Mouse (Mus musculus): ENCODE data around the gene Vamp2. TPM values are rescaled to one million over a fixed set of nuclear protein-coding genes. Genes with fewer than 3 reads are reported as not detected.

Vamp2 gene
- polyA plus RNA-seq, 1 experiment from 2014 or later, result 355 TPM

GRCm38 (mm10) chr11:69103531-69104435, 15.5 kb downstream of the Vamp2 start:
- H3K36me3 ChIP-seq, result peaks cover 77% of the 10 kb centered on the region
- H3K4me3 ChIP-seq (replicated peaks), result no peak overlapping the region
- H3K4me2 ChIP-seq, result no peak overlapping the region
- H3K27me3 ChIP-seq (replicated peaks), result no peaks in the 10 kb centered on the region
- H3K27ac ChIP-seq (replicated peaks), result no peak overlapping the region
- peaks cover 24% of the 10 kb centered on the region for H3K4me1 ChIP-seq
- 0 out of 2 replicates have a peak overlapping the region, but pooled peaks have one; percentile 7 for H3K9ac ChIP-seq (replicated peaks)
- ATAC-seq (ENCODE audit: low FRiP score), result no peak
- WGBS, result 91% methylated on average over 15 of the region's 15 CpGs
- H3K9me3 ChIP-seq (replicated peaks), result no peaks in the 10 kb centered on the region

GRCm38 (mm10) chr11:69104487-69104886, 16.2 kb downstream of the Vamp2 start:
- Histone ChIP-seq H3K27ac (replicated peaks) (no peak overlapping the region), H3K4me2 (no peak overlapping the region), H3K4me3 (replicated peaks) (no peak overlapping the region), H3K9ac (replicated peaks) (no peak overlapping the region), H3K9me3 (replicated peaks) (no peaks in the 10 kb centered on the region), H3K27me3 (replicated peaks) (no peaks in the 10 kb centered on the region), H3K4me1 (peaks cover 18% of the 10 kb centered on the region), H3K36me3 (peaks cover 84% of the 10 kb centered on the region)
- no peak for ATAC-seq (ENCODE audit: low FRiP score)
- 92% methylated on average over 14 of the region's 14 CpGs for WGBS

DNA sequence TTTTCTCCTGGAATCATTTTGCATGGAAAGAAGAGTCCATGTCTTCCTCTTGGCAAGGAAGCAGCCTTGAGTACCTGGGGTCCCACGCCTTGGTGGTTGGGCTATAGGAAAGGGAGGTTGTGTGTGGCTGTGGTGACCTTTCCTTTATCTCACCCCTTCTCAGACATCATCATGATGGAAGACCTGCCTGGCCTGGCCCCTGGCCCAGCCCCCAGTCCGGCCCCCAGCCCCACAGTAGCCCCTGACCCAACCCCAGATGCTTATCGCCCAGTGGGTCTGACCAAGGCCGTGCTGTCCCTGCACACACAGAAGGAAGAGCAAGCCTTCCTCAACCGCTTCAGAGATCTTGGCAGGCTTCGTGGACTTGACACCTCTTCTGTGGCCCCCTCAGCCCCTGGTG, 16.9 kb downstream of the Vamp2 start:
- H3K9ac ChIP-seq (replicated peaks), result no peak overlapping the region

DNA sequence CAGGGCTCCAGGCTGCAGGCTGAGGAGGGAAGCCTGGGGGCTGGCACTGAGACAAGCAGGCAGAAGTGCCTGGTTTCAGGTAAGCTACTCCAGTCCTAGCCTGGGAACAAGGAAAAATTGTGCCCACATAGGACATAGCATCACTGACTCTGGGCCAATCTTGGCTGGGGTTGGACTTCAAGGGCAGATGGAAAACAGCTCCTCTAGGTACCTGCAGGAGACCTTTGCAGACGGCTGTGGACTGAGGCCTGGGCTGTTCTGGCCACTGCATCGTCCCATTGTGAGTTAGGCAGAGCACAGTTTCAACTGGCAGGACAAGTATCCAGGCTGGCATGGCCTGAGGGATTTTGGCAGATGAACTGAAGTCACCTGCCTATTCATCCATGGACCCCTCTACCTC, 17.5 kb downstream of the Vamp2 start:
- Histone ChIP-seq H3K4me3 (replicated peaks) (no peak overlapping the region), H3K9ac (replicated peaks) (no peak overlapping the region), H3K27ac (replicated peaks) (no peak overlapping the region), H3K4me2 (no peak overlapping the region), H3K27me3 (replicated peaks) (no peaks in the 10 kb centered on the region), H3K36me3 (peaks cover 83% of the 10 kb centered on the region), H3K9me3 (replicated peaks) (no peaks in the 10 kb centered on the region), H3K4me1 (peaks cover 5% of the 10 kb centered on the region)
- 94% methylated on average over 2 of the region's 2 CpGs for WGBS
- ATAC-seq (ENCODE audit: low FRiP score), result no peak

More for the DNA sequence above, 16.9 kb downstream of the Vamp2 start:
- ATAC-seq (ENCODE audit: low FRiP score), result no peak
- Histone ChIP-seq H3K9me3 (replicated peaks) (no peaks in the 10 kb centered on the region), H3K27me3 (replicated peaks) (no peaks in the 10 kb centered on the region), H3K4me3 (replicated peaks) (no peak overlapping the region), H3K4me2 (no peak overlapping the region), H3K27ac (replicated peaks) (no peak overlapping the region), H3K4me1 (peaks cover 11% of the 10 kb centered on the region), H3K36me3 (peaks cover 85% of the 10 kb centered on the region)
- WGBS, result 91% methylated on average over 6 of the region's 6 CpGs

GRCm38 (mm10) chr11:69106299-69106698, 18.0 kb downstream of the Vamp2 start:
- Histone ChIP-seq H3K4me2 (no peak overlapping the region), H3K4me1 (peaks cover 2% of the 10 kb centered on the region), H3K36me3 (peaks cover 78% of the 10 kb centered on the region), H3K9me3 (replicated peaks) (no peaks in the 10 kb centered on the region), H3K9ac (replicated peaks) (no peak overlapping the region), H3K27ac (replicated peaks) (no peak overlapping the region), H3K4me3 (replicated peaks) (no peak overlapping the region), H3K27me3 (replicated peaks) (no peaks in the 10 kb centered on the region)
- no peak for ATAC-seq (ENCODE audit: low FRiP score)
- WGBS, result 93% methylated on average over 9 of the region's 11 CpGs

DNA sequence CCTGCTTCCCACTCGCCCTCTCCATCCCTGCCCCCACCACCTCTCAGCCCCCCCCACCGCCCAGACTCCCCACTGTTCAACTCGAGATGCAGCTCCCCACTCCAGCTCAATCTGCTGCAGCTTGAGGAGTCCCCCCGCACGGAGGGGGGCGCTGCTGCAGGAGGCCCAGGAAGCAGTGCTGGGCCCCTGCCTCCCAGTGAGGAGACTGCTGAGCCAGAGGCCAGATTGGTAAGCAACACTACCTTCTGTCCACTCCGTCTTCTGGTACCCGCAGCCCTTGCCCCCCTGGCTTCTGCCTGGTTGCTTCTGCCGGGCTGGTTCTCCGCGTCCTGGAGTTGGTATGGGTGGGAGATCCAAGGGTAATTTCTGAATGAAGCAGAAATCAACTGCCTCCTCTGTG, 18.6 kb downstream of the Vamp2 start:
- H3K27ac ChIP-seq (replicated peaks), result no peak overlapping the region
- H3K4me3 ChIP-seq (replicated peaks), result no peak overlapping the region
- H3K27me3 ChIP-seq (replicated peaks), result no peaks in the 10 kb centered on the region
- H3K36me3 ChIP-seq, result peaks cover 75% of the 10 kb centered on the region
- no peaks in the 10 kb centered on the region for H3K9me3 ChIP-seq (replicated peaks)
- no peak overlapping the region for H3K9ac ChIP-seq (replicated peaks)
- no peak overlapping the region for H3K4me2 ChIP-seq
- ATAC-seq (ENCODE audit: low FRiP score), result no peak
- 82% methylated on average over 11 of the region's 11 CpGs for WGBS
- peaks cover 8% of the 10 kb centered on the region for H3K4me1 ChIP-seq

- Histone ChIP-seq H3K4me2 (no peak overlapping the region), H3K4me3 (replicated peaks) (no peak overlapping the region), H3K9ac (replicated peaks) (no peak overlapping the region), H3K9me3 (replicated peaks) (no peaks in the 10 kb centered on the region), H3K36me3 (peaks cover 66% of the 10 kb centered on the region), H3K27ac (replicated peaks) (no peak overlapping the region), H3K4me1 (peaks cover 10% of the 10 kb centered on the region), H3K27me3 (replicated peaks) (no peaks in the 10 kb centered on the region)
- no peak for ATAC-seq (ENCODE audit: low FRiP score)
- 89% methylated on average over 11 of the region's 11 CpGs for WGBS
Observed at GRCm38 (mm10) chr11:69107676-69108075, 19.4 kb downstream of the Vamp2 start.

DNA sequence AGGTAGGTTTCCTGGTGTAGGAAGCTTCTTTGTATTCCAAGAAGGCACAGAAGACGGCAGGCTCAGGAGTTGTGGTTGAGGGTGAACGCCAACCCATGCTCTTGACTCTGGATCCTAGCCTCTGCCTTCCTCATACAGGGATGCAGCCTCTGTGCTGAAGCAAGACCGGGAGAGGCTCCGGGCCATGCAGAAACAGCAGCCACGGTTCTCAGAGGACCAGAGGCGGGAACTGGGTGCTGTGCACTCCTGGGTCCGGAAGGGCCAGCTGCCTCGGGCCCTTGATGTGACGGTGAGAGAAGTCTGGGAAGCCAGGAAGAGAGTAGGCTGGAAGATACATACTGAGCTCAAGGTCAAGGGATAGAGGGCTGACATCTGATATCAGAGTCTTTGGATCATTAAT, 19.9 kb downstream of the Vamp2 start:
- peaks cover 61% of the 10 kb centered on the region for H3K36me3 ChIP-seq
- ATAC-seq (ENCODE audit: low FRiP score), result no peak

GRCm38 (mm10) chr11:69109032-69109900, 21.0 kb downstream of the Vamp2 start:
- Histone ChIP-seq H3K4me3 (replicated peaks) (no peak overlapping the region), H3K4me2 (no peak overlapping the region), H3K27ac (replicated peaks) (no peak overlapping the region)

More for the DNA sequence above, 19.9 kb downstream of the Vamp2 start:
- Histone ChIP-seq H3K9me3 (replicated peaks) (no peaks in the 10 kb centered on the region), H3K4me3 (replicated peaks) (no peak overlapping the region), H3K9ac (replicated peaks) (no peak overlapping the region), H3K4me1 (peaks cover 10% of the 10 kb centered on the region), H3K27me3 (replicated peaks) (0 out of 2 replicates have a peak, but pooled peaks cover 1% of the 10 kb centered on the region), H3K27ac (replicated peaks) (no peak overlapping the region), H3K4me2 (no peak overlapping the region)
- WGBS, result 97% methylated on average over 9 of the region's 9 CpGs

GRCm38 (mm10) chr11:69110319-69111046, 22.2 kb downstream of the Vamp2 start:
- Histone ChIP-seq H3K27ac (replicated peaks) (peak overlapping the region; percentile 60), H3K9ac (replicated peaks) (peak overlapping the region; percentile 39)
- ATAC-seq (ENCODE audit: low FRiP score), result peak; percentile 76

More at GRCm38 (mm10) chr11:69109032-69109900, 21.0 kb downstream of the Vamp2 start:
- Histone ChIP-seq H3K36me3 (peaks cover 50% of the 10 kb centered on the region), H3K9ac (replicated peaks) (no peak overlapping the region), H3K27me3 (replicated peaks) (peaks cover 6% of the 10 kb centered on the region; the same call in 1 of the 2 replicates), H3K9me3 (replicated peaks) (no peaks in the 10 kb centered on the region), H3K4me1 (peaks cover 10% of the 10 kb centered on the region)
- ATAC-seq (ENCODE audit: low FRiP score), result no peak
- 87% methylated on average over 13 of the region's 13 CpGs for WGBS

More at GRCm38 (mm10) chr11:69110319-69111046, 22.2 kb downstream of the Vamp2 start:
- H3K36me3 ChIP-seq, result peaks cover 39% of the 10 kb centered on the region
- peak overlapping the region; percentile 56 for H3K4me2 ChIP-seq
- H3K27me3 ChIP-seq (replicated peaks), result peaks cover 8% of the 10 kb centered on the region; the same call in 1 of the 2 replicates
- 1% methylated on average over 30 of the region's 30 CpGs for WGBS
- no peaks in the 10 kb centered on the region for H3K9me3 ChIP-seq (replicated peaks)
- H3K4me1 ChIP-seq, result peaks cover 10% of the 10 kb centered on the region
- H3K4me3 ChIP-seq (replicated peaks), result peak overlapping the region; percentile 41

All from neural tube, embryonic 15.5 days (tissue).